Mouse (Mus musculus) heart, embryonic 14.5 days (tissue): Measurements from ENCODE around the gene Ncam1. TPM values are rescaled to one million over a fixed set of nuclear protein-coding genes. Genes with fewer than 3 reads are reported as not detected.

Experiments
- ATAC-seq: fragments of 200-750 bp; cut with Nextera tagmentation; 2 replicates; pipeline ENCODE4 v1.8.0; 2017; ENCODE audit warnings: low read depth, moderate TSS enrichment; ENCODE audit not compliant: insufficient number of reproducible peaks, insufficient read depth, low FRiP score
- H3K27ac ChIP-seq, 2 experiments: fragments of 200-500 bp in 1 of 2; fragments of 300-500 bp in 1 of 2; sonication (generic) in 1 of 2; replicated peaks in 1 of 2; 2 replicates each; pipeline ENCODE4 v1.5.1; 2012 to 2014; ENCODE audit warnings: low read depth in 2 of 2, low read length in 2 of 2, control low read depth in 1 of 2, mild to moderate bottlenecking in 1 of 2, mixed read lengths in 1 of 2; ENCODE audit not compliant: control insufficient read depth in 1 of 2, insufficient read depth in 1 of 2
- H3K27me3 ChIP-seq: fragments of 300-500 bp; sonication (generic); 2 replicates; pipeline ENCODE4 v1.6.1; 2014; ENCODE audit warnings: mild to moderate bottlenecking, low read length, control low read depth; ENCODE audit not compliant: control insufficient read depth, insufficient read depth
- H3K36me3 ChIP-seq: fragments of 300-500 bp; sonication (generic); 2 replicates; pipeline ENCODE4 v1.6.1; 2014; ENCODE audit warnings: mild to moderate bottlenecking, control low read depth, low read length, mixed read lengths; ENCODE audit not compliant: control insufficient read depth, insufficient read depth
- H3K4me1 ChIP-seq, 2 experiments: fragments of 200-500 bp in 1 of 2; fragments of 300-500 bp in 1 of 2; sonication (generic) in 1 of 2; 2 replicates each; pipeline ENCODE4 v1.6.1; 2012 to 2014; ENCODE audit warnings: low read length in 2 of 2, control low read depth in 1 of 2, mixed read lengths in 1 of 2; ENCODE audit not compliant: control insufficient read depth in 2 of 2, insufficient read depth in 2 of 2
- H3K4me2 ChIP-seq: fragments of 300-500 bp; sonication (generic); 2 replicates; pipeline ENCODE4 v1.6.1; 2014; ENCODE audit warnings: mild to moderate bottlenecking, low read length
- H3K4me3 ChIP-seq, 2 experiments: fragments of 200-500 bp in 1 of 2; fragments of 300-500 bp in 1 of 2; sonication (generic) in 1 of 2; 2 replicates each; pipeline ENCODE4 v1.5.1; 2012 to 2014; ENCODE audit warnings: low read length in 2 of 2, mild to moderate bottlenecking in 2 of 2, control low read depth in 1 of 2, low read depth in 1 of 2, moderate library complexity in 1 of 2; ENCODE audit not compliant: control insufficient read depth in 1 of 2, insufficient read depth in 1 of 2
- H3K9ac ChIP-seq: fragments of 300-500 bp; sonication (generic); 2 replicates; pipeline ENCODE4 v1.6.1; 2014; ENCODE audit warnings: mild to moderate bottlenecking, low read length
- H3K9me3 ChIP-seq: fragments of 300-500 bp; sonication (generic); 2 replicates; pipeline ENCODE4 v1.6.1; 2016; ENCODE audit warnings: low read length, control low read depth; ENCODE audit not compliant: control insufficient read depth
- WGBS: fragments of 180-500 bp; shearing (Covaris S2); extraction: QIAGEN DNeasy Blood & Tissue Kit; methylation state at CpG from one replicate; pipeline ENCODE4 v1.1.7; 2014; 5-methylcytosine and 5-hydroxymethylcytosine counted together
- polyA plus RNA-seq: library from polyadenylated mRNA; unstranded; fragments of >200 nt; fragmentation: Nextera tagmentation; extraction: Ambion mirVana; gene quantifications from 2 replicates; pipeline ENCODE4 v1.2.1, GENCODE M21; 2014

The Ncam1 gene
- polyA plus RNA-seq, 1 experiment from 2014 or later = 104 TPM

DNA sequence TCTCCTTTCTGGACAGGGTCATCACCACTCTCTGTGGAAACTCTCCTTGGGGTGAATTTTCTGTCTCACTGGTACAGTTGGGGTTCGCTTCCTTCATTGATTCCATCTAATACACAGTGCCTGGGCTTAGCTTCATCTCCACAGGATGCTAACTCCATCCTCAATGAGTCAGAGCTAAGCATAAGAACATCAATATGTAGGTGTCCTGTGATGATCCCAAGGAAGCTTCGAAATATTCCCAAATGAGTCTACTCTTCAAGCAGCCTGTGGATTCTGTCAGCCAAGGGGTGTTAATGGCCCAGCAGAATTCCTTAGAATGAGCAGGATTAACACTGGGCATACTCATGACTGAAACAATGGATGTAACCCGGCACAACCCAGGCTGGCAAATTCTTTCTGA is 144.3 kb downstream of the Ncam1 start:
- no peak overlapping the region for H3K4me3 ChIP-seq
- H3K27ac ChIP-seq = no peak overlapping the region
- H3K36me3 ChIP-seq = peaks cover 6% of the 10 kb centered on the region; the same call in 1 of the 2 replicates
- no peak overlapping the region for H3K4me2 ChIP-seq
- no peak for ATAC-seq
- H3K9ac ChIP-seq = no peak overlapping the region
- H3K4me1 ChIP-seq = no peaks in the 10 kb centered on the region
- no peaks in the 10 kb centered on the region for H3K9me3 ChIP-seq
- H3K27me3 ChIP-seq = no peaks in the 10 kb centered on the region
- WGBS = 84% methylated on average over 3 of the region's 3 CpGs

- peaks cover 6% of the 10 kb centered on the region; the same call in 1 of the 2 replicates for H3K9me3 ChIP-seq
- H3K4me2 ChIP-seq = no peak overlapping the region
- WGBS = 85% methylated on average over 9 of the region's 9 CpGs
- ATAC-seq = no peak
- no peak overlapping the region for H3K4me3 ChIP-seq
- H3K27ac ChIP-seq = no peak overlapping the region
- H3K27me3 ChIP-seq = no peaks in the 10 kb centered on the region
- H3K9ac ChIP-seq = no peak overlapping the region
- peaks cover 6% of the 10 kb centered on the region; the same call in 1 of the 2 replicates for H3K36me3 ChIP-seq
- H3K4me1 ChIP-seq = no peaks in the 10 kb centered on the region
Measured at GRCm38 (mm10) chr9:49653478-49654245, 145.1 kb downstream of the Ncam1 start.

DNA sequence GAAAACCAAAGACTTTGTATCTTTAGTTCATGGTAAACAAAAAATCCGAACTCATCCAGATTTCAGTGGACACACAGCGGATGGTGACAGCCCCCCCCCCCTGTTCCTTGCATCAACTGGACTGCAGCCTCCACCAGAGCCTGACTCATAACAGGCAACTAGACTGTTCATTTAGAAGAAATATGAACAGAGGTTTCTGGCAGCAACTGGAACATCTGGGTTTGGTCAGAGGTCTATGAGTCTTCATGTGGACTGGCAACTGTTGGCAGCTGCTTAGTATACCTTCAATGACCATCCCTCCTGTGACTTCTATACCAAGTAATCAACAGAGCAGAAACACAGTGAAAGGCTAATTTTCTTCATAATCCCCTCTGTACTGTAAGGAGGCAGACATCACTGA is 154.4 kb downstream of the Ncam1 start:
- WGBS = 96% methylated on average over 2 of the region's 2 CpGs
- Histone ChIP-seq H3K36me3 (peaks cover 12% of the 10 kb centered on the region), H3K27me3 (no peaks in the 10 kb centered on the region), H3K4me2 (no peak overlapping the region), H3K9ac (no peak overlapping the region), H3K4me1 (0 out of 4 replicates have a peak, but pooled peaks cover 0 to 3% of the 10 kb centered on the region in 2 experiments), H3K4me3 (no peak overlapping the region), H3K9me3 (peaks cover 18% of the 10 kb centered on the region), H3K27ac (no peak overlapping the region)
- ATAC-seq = no peak

DNA sequence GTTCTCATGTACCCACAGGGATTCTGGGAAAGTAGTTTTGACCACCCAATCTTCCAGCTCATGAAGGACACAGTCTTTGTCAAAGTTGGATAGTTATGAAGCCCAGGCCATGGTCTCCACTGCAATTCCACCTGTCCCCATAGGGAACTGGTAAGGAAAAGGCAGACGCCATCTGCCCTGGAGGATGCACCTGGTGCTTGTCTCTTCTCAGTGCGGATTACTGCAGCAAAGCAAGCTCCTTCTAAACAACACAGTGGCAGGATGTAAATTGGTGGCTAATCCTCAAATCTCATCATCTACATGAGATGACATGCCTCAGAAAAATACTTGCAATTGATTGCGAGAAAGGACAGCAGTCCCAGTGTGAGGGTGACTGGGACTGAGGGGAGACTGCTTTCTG is 158.0 kb downstream of the Ncam1 start:
- peaks cover 9% of the 10 kb centered on the region; the same call in 1 of the 2 replicates for H3K36me3 ChIP-seq
- ATAC-seq = no peak
- WGBS = 92% methylated on average over 3 of the region's 3 CpGs
- H3K4me3 ChIP-seq = no peak overlapping the region
- H3K4me1 ChIP-seq = 0 out of 4 replicates have a peak, but pooled peaks cover 0 to 3% of the 10 kb centered on the region in 2 experiments
- H3K9ac ChIP-seq = no peak overlapping the region
- H3K27me3 ChIP-seq = no peaks in the 10 kb centered on the region
- no peak overlapping the region for H3K4me2 ChIP-seq
- no peak overlapping the region for H3K27ac ChIP-seq
- H3K9me3 ChIP-seq = no peaks in the 10 kb centered on the region

DNA sequence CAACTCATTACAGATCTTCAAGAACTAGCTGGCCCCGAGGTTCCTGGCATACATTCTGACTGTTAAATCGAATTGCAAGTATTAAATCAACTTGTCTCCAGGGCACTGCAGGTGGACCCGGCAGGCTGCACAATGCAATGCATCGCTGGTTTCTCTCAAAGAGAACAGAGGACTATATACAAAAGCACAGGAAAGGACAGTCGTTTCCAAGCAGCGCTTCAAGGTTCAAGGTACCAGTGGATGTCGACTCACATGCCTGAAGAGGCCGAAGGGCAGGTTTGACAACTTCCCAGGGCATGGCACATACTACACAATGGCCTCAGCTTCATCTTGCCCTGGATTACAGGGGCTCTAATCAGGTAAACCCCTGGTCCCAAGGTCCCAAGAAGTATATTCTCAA is 158.6 kb downstream of the Ncam1 start:
- WGBS = 86% methylated on average over 8 of the region's 8 CpGs
- Histone ChIP-seq H3K9me3 (no peaks in the 10 kb centered on the region), H3K4me3 (no peak overlapping the region), H3K27me3 (no peaks in the 10 kb centered on the region), H3K4me2 (no peak overlapping the region), H3K4me1 (0 out of 4 replicates have a peak, but pooled peaks cover 0 to 3% of the 10 kb centered on the region in 2 experiments), H3K36me3 (peaks cover 9% of the 10 kb centered on the region; the same call in 1 of the 2 replicates), H3K27ac (no peak overlapping the region), H3K9ac (no peak overlapping the region)
- no peak for ATAC-seq

DNA sequence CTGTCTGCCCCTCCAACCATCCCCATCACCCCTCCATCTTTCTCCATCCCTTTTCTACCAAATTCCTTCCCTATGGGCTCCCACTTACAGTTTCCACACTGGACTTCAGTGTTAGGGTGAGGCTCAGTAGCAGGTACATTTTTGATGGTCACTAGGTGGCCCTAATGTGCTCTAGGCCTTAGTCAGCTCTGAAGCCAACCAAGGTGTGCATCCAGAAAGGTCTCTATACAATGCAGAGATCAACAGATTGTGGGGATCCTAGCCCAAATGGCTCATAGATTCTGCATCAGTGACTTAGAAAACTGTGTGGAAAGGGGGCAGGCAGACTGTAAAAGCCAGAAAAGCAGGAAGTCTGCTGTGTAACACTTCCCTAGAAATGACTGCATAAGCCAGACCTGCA is 160.8 kb downstream of the Ncam1 start:
- Histone ChIP-seq H3K9me3 (no peaks in the 10 kb centered on the region), H3K9ac (no peak overlapping the region), H3K27me3 (no peaks in the 10 kb centered on the region), H3K4me3 (no peak overlapping the region), H3K36me3 (peaks cover 9% of the 10 kb centered on the region; the same call in 1 of the 2 replicates), H3K27ac (no peak overlapping the region), H3K4me2 (no peak overlapping the region), H3K4me1 (no peaks in the 10 kb centered on the region)
- no peak for ATAC-seq

- Histone ChIP-seq H3K36me3 (0 out of 2 replicates have a peak, but pooled peaks cover 2% of the 10 kb centered on the region), H3K4me1 (no peaks in the 10 kb centered on the region), H3K27ac (no peak overlapping the region), H3K4me2 (no peak overlapping the region), H3K9ac (no peak overlapping the region), H3K9me3 (no peaks in the 10 kb centered on the region), H3K27me3 (no peaks in the 10 kb centered on the region), H3K4me3 (no peak overlapping the region)
- no peak for ATAC-seq
- WGBS = 78% methylated on average over 11 of the region's 11 CpGs
Measured at GRCm38 (mm10) chr9:49635668-49636326, 162.9 kb downstream of the Ncam1 start.
